13 mouse cellular contexts compared by ENCODE assay signal in the genomic region with DNA sequence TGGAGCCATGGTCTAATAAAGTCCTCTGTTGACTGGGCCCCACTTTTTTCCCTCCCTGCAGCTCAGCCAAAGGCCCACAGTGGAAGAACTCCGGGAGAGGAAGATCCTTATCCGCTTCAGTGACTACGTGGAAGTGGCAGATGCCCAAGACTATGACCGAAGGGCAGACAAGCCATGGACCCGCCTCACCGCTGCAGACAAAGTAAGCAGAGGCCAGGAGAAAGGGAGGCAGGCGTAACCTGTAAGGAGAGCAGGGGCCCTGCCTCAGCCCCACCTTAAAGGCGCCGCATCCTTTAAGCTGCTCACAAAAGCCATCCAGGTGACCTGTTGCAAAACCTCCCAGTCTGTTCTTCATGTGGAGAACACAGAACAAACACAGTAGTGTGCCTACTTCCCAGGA. TPM values are rescaled to one million over a fixed set of nuclear protein-coding genes. Genes with fewer than 3 reads are reported as not detected.
DNase-seq lines count a peak whose midpoint lies in the region; ATAC-seq and TF ChIP-seq lines count a peak whose summit lies in the region.
"Had no signal": no experiment of that assay in that cellular context is flagged by ENCODE, and none has a peak within 500 bp of the region (broad histone marks: within the 10 kb centered on the region; RNA-seq: fewer than 3 reads in every experiment).

No protein-coding gene starts in this region.

- peak overlapping the region; percentile 93 for H3K27ac ChIP-seq in heart, adult 2 months
- H3K27ac ChIP-seq in kidney, postnatal 0 days, result peak overlapping the region; percentile 62
- H3K27ac ChIP-seq: hindbrain, embryonic 15.5 days; liver, embryonic 15.5 days had no signal

- no peaks in the 10 kb centered on the region for H3K27me3 ChIP-seq in heart, adult 2 months (ENCODE audit: control insufficient read depth, insufficient read depth, low read length)
- H3K27me3 ChIP-seq in kidney, postnatal 0 days (ENCODE audit: insufficient read depth, low read length), result no peaks in the 10 kb centered on the region
- H3K27me3 ChIP-seq: hindbrain, embryonic 15.5 days; liver, embryonic 15.5 days had no signal

- no peak overlapping the region for H3K4me3 ChIP-seq in heart, adult 2 months
- H3K4me3 ChIP-seq in kidney, postnatal 0 days (replicated peaks; ENCODE audit: low read depth, low read length), result no peak overlapping the region
- H3K4me3 ChIP-seq: erythroblast, embryonic 14.5 days; hindbrain, embryonic 15.5 days; liver, embryonic 15.5 days had no signal

- TF ChIP-seq EP300 in heart, adult 2 months (IDR thresholded peaks at IDR 0.05; ENCODE audit: insufficient read depth, low read depth, low read length), result no peak

- H3K9me3 ChIP-seq in kidney, postnatal 0 days (replicated peaks; ENCODE audit: low read length), result no peaks in the 10 kb centered on the region
- H3K9me3 ChIP-seq: hindbrain, embryonic 15.5 days; liver, embryonic 15.5 days had no signal

- H3K79me2 ChIP-seq in heart, adult 2 months (replicated peaks; ENCODE audit: control insufficient read depth, insufficient read depth, low read length), result no peaks in the 10 kb centered on the region

- intact Hi-C loops in heart, adult 2 months (cut with DNase I), result no loop called here
- intact Hi-C loops in heart, postnatal 10 days (cut with DNase I), result no loop called here

- TF ChIP-seq CTCF in heart, adult 2 months (IDR thresholded peaks at IDR 0.05), result no peak
- no peak for TF ChIP-seq CTCF in kidney, postnatal 0 days (IDR thresholded peaks at IDR 0.05; ENCODE audit: low read depth)

- H3K4me1 ChIP-seq in heart, adult 2 months (ENCODE audit: control insufficient read depth, insufficient read depth, low read length), result peaks cover 11% of the 10 kb centered on the region
- H3K4me1 ChIP-seq in kidney, postnatal 0 days (replicated peaks; ENCODE audit: insufficient read depth, low read length), result peaks cover 11% of the 10 kb centered on the region
- H3K4me1 ChIP-seq: liver, embryonic 15.5 days had no signal

- peaks cover 14% of the 10 kb centered on the region for H3K36me3 ChIP-seq in heart, adult 2 months (ENCODE audit: control insufficient read depth, insufficient read depth, low read length)
- H3K36me3 ChIP-seq in kidney, postnatal 0 days (ENCODE audit: insufficient read depth, low read length), result no peaks in the 10 kb centered on the region
- H3K36me3 ChIP-seq: liver, embryonic 15.5 days had no signal

- ATAC-seq in kidney, postnatal 0 days (replicated peaks; ENCODE audit: low FRiP score, low read depth), result no peak

- no peak for DNase-seq in heart, adult 2 months
- DNase-seq in heart, adult 9 months (ENCODE audit: low spot score in 2 of 2), result no peak
- DNase-seq in Muller cell, postnatal 12 days (ENCODE audit: inconsistent ontology term), result peak; percentile 42
- DNase-seq in heart, postnatal 10 days, result peak; percentile 43 to 44
- no peak for DNase-seq in kidney, postnatal 0 days (ENCODE audit: low spot score)
- DNase-seq in neural tube, embryonic 10.5 days (ENCODE audit: extremely low spot score, low spot score), result no peak
- no peak for DNase-seq in spleen, postnatal 36 days (ENCODE audit: low spot score in 2 of 2)
- no peak for DNase-seq in adrenal gland, postnatal 14 days
- DNase-seq: B cell, adult 2 months; thymus, adult 2 months had no signal

- H3K9ac ChIP-seq in heart, adult 2 months (ENCODE audit: low read depth, low read length), result no peak overlapping the region
- H3K9ac ChIP-seq in kidney, postnatal 0 days (ENCODE audit: low read depth, low read length), result no peak overlapping the region
- H3K9ac ChIP-seq: hindbrain, embryonic 15.5 days; liver, embryonic 15.5 days had no signal

- no peak for TF ChIP-seq POLR2A in heart, adult 2 months (IDR thresholded peaks at IDR 0.05; ENCODE audit: insufficient read depth, low read depth, low read length)

- WGBS in heart, adult 2 months, result 51% methylated on average over 9 of the region's 9 CpGs
- WGBS in kidney, postnatal 0 days, result 43% methylated on average over 9 of the region's 9 CpGs

- H3K4me2 ChIP-seq in kidney, postnatal 0 days (ENCODE audit: low read length), result no peak overlapping the region
- H3K4me2 ChIP-seq: hindbrain, embryonic 15.5 days; liver, embryonic 15.5 days had no signal

RNA-seq across cellular contexts. Expression of a gene that starts 38.4 kb away (rescaled TPM):
- total RNA-seq in heart, adult 2 months (2021), result 10 to 100 TPM; 28.5 to 28.8 TPM
- 33.4 and 34.1 TPM in 2 replicates for polyA plus RNA-seq in heart, adult 2 months (2012; rRNA removed)
- 10 to 100 TPM; 41.8 to 42.2 TPM for total RNA-seq in heart, postnatal 10 days (2021)
- 51.9 and 52.0 TPM in 2 replicates for polyA plus RNA-seq in kidney, postnatal 0 days (2015; fragmentation: Nextera tagmentation; extraction: Ambion mirVana)
- total RNA-seq in adrenal gland, postnatal 14 days (2021), result 24.1 and 24.6 TPM in 2 replicates

Comparison
In these comparisons a context has a peak if more than half of its experiments do, and no peak if none do; other contexts are left out.
1. DNase-seq: peak in Muller cell, postnatal 12 days (single experiment) and heart, postnatal 10 days (2 of 2); none in heart, adult 2 months (0 of 2), heart, adult 9 months (0 of 2), kidney, postnatal 0 days (single experiment), neural tube, embryonic 10.5 days (single experiment), spleen, postnatal 36 days (0 of 2) and adrenal gland, postnatal 14 days (single experiment).